Mouse (Mus musculus) hindbrain, embryonic 12.5 days (tissue): ENCODE data around the gene Dnajc7. TPM values are rescaled to one million over a fixed set of nuclear protein-coding genes. Genes with fewer than 3 reads are reported as not detected.
A peak's percentile ranks its signal among the peaks of the same experiment; 100 is the strongest.

Experiments
- ATAC-seq: fragments of 200-750 bp; cut with Nextera tagmentation; 2 replicates; pipeline ENCODE4 v1.8.0; 2017; ENCODE audit warnings: moderate TSS enrichment; ENCODE audit not compliant: low FRiP score
- H3K27ac ChIP-seq: fragments of 300-500 bp; sonication (generic); 2 replicates; pipeline ENCODE4 v1.5.1; 2016; ENCODE audit warnings: mild to moderate bottlenecking
- H3K27me3 ChIP-seq: fragments of 300-500 bp; sonication (generic); 2 replicates; pipeline ENCODE4 v1.6.1; 2016; ENCODE audit warnings: mild to moderate bottlenecking
- H3K36me3 ChIP-seq: fragments of 300-500 bp; sonication (generic); 2 replicates; pipeline ENCODE4 v1.6.1; 2016; ENCODE audit warnings: mild to moderate bottlenecking
- H3K4me1 ChIP-seq: fragments of 300-500 bp; sonication (generic); 2 replicates; pipeline ENCODE4 v1.6.1; 2016
- H3K4me2 ChIP-seq: fragments of 300-500 bp; sonication (generic); replicated peaks from 2 replicates; pipeline ENCODE4 v1.6.1; 2016; ENCODE audit warnings: mild to moderate bottlenecking
- H3K4me3 ChIP-seq: fragments of 300-500 bp; sonication (generic); 2 replicates; pipeline ENCODE4 v1.5.1; 2016; ENCODE audit warnings: mild to moderate bottlenecking
- H3K9ac ChIP-seq: fragments of 300-500 bp; sonication (generic); 2 replicates; pipeline ENCODE4 v1.6.1; 2016; ENCODE audit warnings: mild to moderate bottlenecking, moderate library complexity
- H3K9me3 ChIP-seq: fragments of 300-500 bp; sonication (generic); replicated peaks from 2 replicates; pipeline ENCODE4 v1.6.1; 2016; ENCODE audit warnings: mild to moderate bottlenecking
- WGBS: fragments of 180-500 bp; shearing (Covaris S2); methylation state at CpG from one replicate; pipeline ENCODE4 v1.1.7; 2016; 5-methylcytosine and 5-hydroxymethylcytosine counted together
- polyA plus RNA-seq: library from polyadenylated mRNA; unstranded; fragments of >200 nt; fragmentation: Nextera tagmentation; extraction: Ambion mirVana; gene quantifications from 2 replicates; pipeline ENCODE4 v1.2.1, GENCODE M21; 2016

Dnajc7 gene
- polyA plus RNA-seq, 1 experiment from 2014 or later = 311 TPM

DNA sequence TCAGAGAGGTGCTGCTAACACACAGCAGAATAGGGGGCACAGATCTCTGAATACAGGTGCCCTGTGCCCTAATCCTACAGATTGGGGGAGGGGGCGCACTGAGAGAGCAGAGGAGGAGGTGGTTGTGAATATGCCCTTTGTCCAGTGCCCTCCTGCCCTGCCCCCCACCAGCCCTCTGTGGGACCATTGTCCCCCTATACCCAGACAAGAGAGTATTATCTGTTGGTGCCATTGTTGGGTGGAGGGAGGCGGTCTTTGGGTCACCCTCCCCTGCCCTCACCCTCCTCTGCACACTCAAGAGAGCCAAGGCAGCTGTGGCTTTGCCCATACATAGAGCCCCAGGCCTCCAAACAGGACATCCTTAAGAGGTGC is 44.5 kb downstream of the Dnajc7 start:
- Histone ChIP-seq H3K9me3 (no peaks in the 10 kb centered on the region), H3K27me3 (peaks cover 12% of the 10 kb centered on the region), H3K4me2 (peak overlapping the region; percentile 86), H3K4me3 (peak overlapping the region; percentile 63), H3K27ac (no peak overlapping the region), H3K4me1 (peaks cover 31% of the 10 kb centered on the region), H3K9ac (peak overlapping the region; percentile 66), H3K36me3 (peaks cover 20% of the 10 kb centered on the region)
- ATAC-seq = peak; percentile 27; the same call in 1 of the 2 replicates
- 33% methylated on average over 2 of the region's 2 CpGs for WGBS

GRCm38 (mm10) chr11:100574708-100575483 is 45.1 kb downstream of the Dnajc7 start, which contains the start of gene Cnp:
Gene Cnp, plus strand, starts transcription at chr11:100574904.
- Histone ChIP-seq H3K27me3 (peaks cover 12% of the 10 kb centered on the region), H3K4me2 (peak within 1 kb of the TSS; percentile 86), H3K36me3 (peaks cover 16% of the 10 kb centered on the region), H3K4me1 (peaks cover 31% of the 10 kb centered on the region), H3K27ac (peak within 1 kb of the TSS; percentile 30; the same call in 1 of the 2 replicates), H3K9ac (peak within 1 kb of the TSS; percentile 66), H3K4me3 (peak within 1 kb of the TSS; percentile 63), H3K9me3 (no peaks in the 10 kb centered on the region)
- WGBS = 2% methylated on average over 47 of the region's 47 CpGs
- peak; percentile 29; the same call in 1 of the 2 replicates for ATAC-seq

DNA sequence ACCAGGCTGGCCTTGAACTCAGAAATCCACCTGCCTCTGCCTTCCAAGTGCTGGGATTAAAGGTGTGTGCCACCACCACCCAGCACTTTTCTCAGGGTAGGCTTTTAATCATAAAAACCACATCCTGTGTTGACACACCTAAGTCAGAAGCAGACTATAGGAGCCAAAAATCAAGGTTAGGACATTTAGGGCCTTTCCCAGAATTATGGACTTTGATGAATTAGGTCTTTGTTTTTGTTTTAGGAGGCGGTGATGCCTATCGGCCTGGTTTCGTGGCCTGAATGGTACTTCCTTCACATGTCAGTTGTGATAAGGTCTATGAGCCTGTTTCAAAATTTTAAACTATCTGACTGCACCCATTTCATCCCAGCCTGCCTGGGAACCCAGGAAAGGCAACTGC is 45.8 kb downstream of the Dnajc7 start:
- H3K9me3 ChIP-seq = no peaks in the 10 kb centered on the region
- 99% methylated on average over 3 of the region's 3 CpGs for WGBS
- peaks cover 12% of the 10 kb centered on the region for H3K27me3 ChIP-seq
- H3K27ac ChIP-seq = no peak overlapping the region
- H3K36me3 ChIP-seq = peaks cover 9% of the 10 kb centered on the region
- peak overlapping the region; percentile 63 for H3K4me3 ChIP-seq
- no peak for ATAC-seq
- H3K9ac ChIP-seq = no peak overlapping the region
- H3K4me2 ChIP-seq = peak overlapping the region; percentile 86
- H3K4me1 ChIP-seq = peaks cover 31% of the 10 kb centered on the region

DNA sequence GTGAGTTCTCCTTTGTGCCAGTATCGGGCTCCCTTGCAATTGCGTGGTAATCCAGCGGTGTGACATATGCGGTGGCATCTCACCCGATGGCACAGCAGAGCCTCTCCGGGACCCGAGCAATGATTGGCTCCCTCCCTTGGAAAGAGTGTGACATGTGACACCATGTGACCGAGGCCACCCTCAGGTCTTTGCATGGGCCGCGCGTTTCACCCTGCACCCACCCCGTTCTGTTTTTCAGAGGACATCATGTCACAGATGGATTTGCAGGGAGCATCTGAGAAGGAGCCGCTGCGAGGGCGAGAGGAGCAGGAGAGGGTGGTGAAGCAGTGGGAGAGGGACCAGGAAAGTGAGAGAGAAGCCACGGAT is 48.8 kb downstream of the Dnajc7 start:
- Histone ChIP-seq H3K9ac (peak overlapping the region; percentile 45), H3K4me1 (peaks cover 25% of the 10 kb centered on the region), H3K9me3 (no peaks in the 10 kb centered on the region), H3K27ac (no peak overlapping the region), H3K27me3 (peaks cover 12% of the 10 kb centered on the region), H3K36me3 (no peaks in the 10 kb centered on the region), H3K4me3 (peak overlapping the region; percentile 22), H3K4me2 (peak overlapping the region; percentile 50)
- ATAC-seq = no peak
- WGBS = 13% methylated on average over 16 of the region's 16 CpGs

DNA sequence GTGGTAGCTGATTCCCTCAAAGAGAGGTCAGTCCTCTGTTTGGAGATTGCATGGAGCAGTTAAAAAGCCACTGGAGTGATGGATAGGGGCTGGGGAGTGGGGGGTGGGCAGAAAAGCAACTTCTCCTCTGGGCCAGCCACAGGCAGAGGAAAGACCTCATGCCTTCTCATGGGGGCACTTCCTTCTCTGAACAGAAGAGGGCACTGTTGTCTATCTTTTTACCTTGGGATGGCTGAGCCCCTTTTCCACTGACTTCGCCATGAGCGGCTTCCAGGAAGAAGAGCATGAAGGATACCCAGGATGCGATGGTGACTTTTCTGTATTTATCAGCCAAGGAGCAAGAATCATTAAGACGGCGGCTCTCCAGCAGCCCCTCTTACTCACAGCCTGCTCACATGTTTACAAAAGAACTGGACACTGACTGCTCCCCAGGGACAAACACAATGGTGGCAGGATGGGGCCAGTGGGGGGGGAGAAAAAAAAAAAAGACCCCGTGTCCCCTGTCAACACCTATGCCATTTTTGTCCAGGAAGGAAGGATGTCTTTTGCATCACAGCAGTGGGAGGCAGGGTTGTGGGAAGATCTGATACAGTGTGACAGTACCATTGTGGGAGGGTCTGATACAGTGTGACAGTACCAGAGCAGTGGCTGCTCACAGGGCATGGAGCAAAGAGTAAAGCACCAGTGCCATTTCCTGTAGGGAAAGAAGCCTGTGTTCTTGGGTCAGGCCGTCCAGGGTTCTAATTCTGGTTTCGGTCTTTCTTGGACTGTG is 49.4 kb downstream of the Dnajc7 start:
- Histone ChIP-seq H3K9ac (peak overlapping the region; percentile 45), H3K27ac (no peak overlapping the region), H3K27me3 (peaks cover 12% of the 10 kb centered on the region), H3K9me3 (no peaks in the 10 kb centered on the region), H3K4me1 (peaks cover 23% of the 10 kb centered on the region), H3K4me2 (peak overlapping the region; percentile 50), H3K4me3 (peak overlapping the region; percentile 22), H3K36me3 (no peaks in the 10 kb centered on the region)
- 9% methylated on average over 8 of the region's 8 CpGs for WGBS
- peak; percentile 73 for ATAC-seq

- no peaks in the 10 kb centered on the region for H3K36me3 ChIP-seq
- ATAC-seq = no peak
- H3K27ac ChIP-seq = no peak overlapping the region
- H3K4me1 ChIP-seq = peaks cover 15% of the 10 kb centered on the region
- peaks cover 12% of the 10 kb centered on the region for H3K27me3 ChIP-seq
- H3K9me3 ChIP-seq = no peaks in the 10 kb centered on the region
- no peak overlapping the region for H3K9ac ChIP-seq
- 67% methylated on average over 9 of the region's 9 CpGs for WGBS
- no peak overlapping the region for H3K4me3 ChIP-seq
- H3K4me2 ChIP-seq = no peak overlapping the region
Observed at GRCm38 (mm10) chr11:100569789-100570188, 50.2 kb downstream of the Dnajc7 start.

- H3K27ac ChIP-seq = no peak overlapping the region
- 88% methylated on average over 8 of the region's 8 CpGs for WGBS
- no peak for ATAC-seq
- H3K27me3 ChIP-seq = peaks cover 12% of the 10 kb centered on the region
- H3K9ac ChIP-seq = no peak overlapping the region
- no peak overlapping the region for H3K4me3 ChIP-seq
- H3K36me3 ChIP-seq = no peaks in the 10 kb centered on the region
- no peaks in the 10 kb centered on the region for H3K9me3 ChIP-seq
- peaks cover 11% of the 10 kb centered on the region for H3K4me1 ChIP-seq
- H3K4me2 ChIP-seq = no peak overlapping the region
Observed at GRCm38 (mm10) chr11:100568692-100569091, 51.3 kb downstream of the Dnajc7 start.

GRCm38 (mm10) chr11:100567815-100568245 is 52.1 kb downstream of the Dnajc7 start:
- ATAC-seq = no peak
- Histone ChIP-seq H3K27ac (no peak overlapping the region), H3K4me3 (no peak overlapping the region), H3K9me3 (no peaks in the 10 kb centered on the region), H3K36me3 (no peaks in the 10 kb centered on the region), H3K9ac (no peak overlapping the region), H3K27me3 (peaks cover 12% of the 10 kb centered on the region), H3K4me1 (peaks cover 11% of the 10 kb centered on the region), H3K4me2 (no peak overlapping the region)
- 73% methylated on average over 9 of the region's 9 CpGs for WGBS

DNA sequence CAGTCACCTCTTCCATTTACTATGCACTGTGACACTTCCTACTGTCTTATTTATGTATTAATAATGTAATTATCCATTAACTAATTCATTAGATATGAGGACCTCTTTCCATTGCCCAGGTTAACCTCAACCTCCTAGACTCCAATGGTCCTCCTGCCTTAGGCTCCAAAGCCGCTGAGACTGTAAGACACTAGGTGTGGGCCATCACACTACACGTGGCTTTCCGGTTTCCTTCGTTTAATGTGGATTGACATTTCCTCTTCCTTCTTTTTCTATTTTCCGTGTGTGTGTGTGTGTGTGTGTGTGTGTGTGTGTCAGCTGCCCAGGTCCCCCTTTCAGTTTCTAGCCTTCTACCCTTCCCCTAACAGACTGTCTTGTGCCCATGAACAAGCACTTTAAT is 52.7 kb downstream of the Dnajc7 start:
- peaks cover 11% of the 10 kb centered on the region for H3K4me1 ChIP-seq
- no peak overlapping the region for H3K4me3 ChIP-seq
- H3K36me3 ChIP-seq = no peaks in the 10 kb centered on the region
- 83% methylated on average over 5 of the region's 5 CpGs for WGBS
- H3K9me3 ChIP-seq = no peaks in the 10 kb centered on the region
- no peak overlapping the region for H3K9ac ChIP-seq
- no peak overlapping the region for H3K27ac ChIP-seq
- H3K27me3 ChIP-seq = peaks cover 12% of the 10 kb centered on the region
- no peak for ATAC-seq
- H3K4me2 ChIP-seq = no peak overlapping the region

- Histone ChIP-seq H3K9ac (no peak overlapping the region), H3K36me3 (no peaks in the 10 kb centered on the region), H3K4me2 (no peak overlapping the region), H3K4me1 (no peaks in the 10 kb centered on the region), H3K9me3 (no peaks in the 10 kb centered on the region), H3K27me3 (no peaks in the 10 kb centered on the region), H3K4me3 (no peak overlapping the region), H3K27ac (no peak overlapping the region)
- WGBS = 84% methylated on average over 6 of the region's 6 CpGs
- ATAC-seq = no peak
Observed at GRCm38 (mm10) chr11:100564703-100565102, 55.3 kb downstream of the Dnajc7 start.

DNA sequence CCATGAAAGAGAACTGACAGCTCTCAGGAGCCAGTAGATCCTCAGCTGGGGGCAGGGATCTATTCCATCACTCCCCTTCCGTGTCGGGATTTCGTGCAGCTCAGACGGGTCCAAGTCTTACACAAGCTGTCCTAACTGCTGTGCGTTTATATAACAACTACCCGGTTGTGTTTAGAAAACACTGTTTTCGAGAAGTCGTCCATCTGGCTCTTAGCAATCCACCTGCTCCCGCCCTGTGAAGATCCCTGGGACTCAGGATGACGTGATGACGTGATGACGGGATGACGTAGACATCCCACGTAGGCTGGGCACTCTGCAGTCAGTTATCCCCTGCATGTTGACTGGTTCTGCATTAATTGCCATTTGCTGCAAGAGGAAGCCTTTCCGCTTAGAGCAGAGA is 55.7 kb downstream of the Dnajc7 start:
- no peak for ATAC-seq
- no peaks in the 10 kb centered on the region for H3K27me3 ChIP-seq
- WGBS = 78% methylated on average over 15 of the region's 15 CpGs
- H3K9me3 ChIP-seq = no peaks in the 10 kb centered on the region
- no peak overlapping the region for H3K27ac ChIP-seq
- H3K36me3 ChIP-seq = no peaks in the 10 kb centered on the region
- H3K4me1 ChIP-seq = no peaks in the 10 kb centered on the region
- no peak overlapping the region for H3K4me2 ChIP-seq
- no peak overlapping the region for H3K9ac ChIP-seq
- no peak overlapping the region for H3K4me3 ChIP-seq

DNA sequence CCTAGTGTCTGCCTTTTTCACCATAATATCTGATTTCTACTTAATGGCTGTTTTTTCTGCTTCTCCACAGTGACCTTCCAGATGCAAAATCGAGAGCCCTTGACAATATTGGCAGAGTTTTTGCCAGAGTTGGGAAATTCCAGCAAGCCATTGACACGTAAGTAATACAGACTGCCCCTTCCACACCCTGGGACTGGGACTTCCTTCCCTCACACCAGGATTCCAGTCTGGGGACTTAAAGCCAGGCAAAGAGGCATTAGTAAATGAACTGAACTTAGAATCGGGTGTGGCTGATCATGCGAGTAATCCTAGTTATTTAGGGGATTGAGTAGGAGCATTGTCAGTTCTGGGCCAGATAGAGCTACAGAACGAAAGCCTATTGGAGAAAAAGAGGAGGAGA is 58.2 kb downstream of the Dnajc7 start:
- Histone ChIP-seq H3K4me2 (no peak overlapping the region), H3K4me1 (no peaks in the 10 kb centered on the region), H3K9me3 (no peaks in the 10 kb centered on the region), H3K27ac (no peak overlapping the region), H3K4me3 (no peak overlapping the region), H3K9ac (no peak overlapping the region), H3K27me3 (no peaks in the 10 kb centered on the region), H3K36me3 (no peaks in the 10 kb centered on the region)
- ATAC-seq = no peak
- WGBS = 57% methylated on average over 5 of the region's 5 CpGs
